Mouse (Mus musculus) megakaryocyte, embryonic 14.5 days (primary cell): ENCODE measurements at regions not wholly inside any gene's neighbourhood (a gene's known extent, or its start where the extent isn't known, plus 50 kb on each side); places are given as distances from the start of the nearest gene placed in this dataset.

Source experiments
- FLI1 ChIP-seq: IDR thresholded peaks from 2 replicates; pipeline ENCODE4 v1.6.1; 2012; ENCODE audit warnings: low read length, inconsistent platforms, mixed read lengths
- GATA1 ChIP-seq: IDR thresholded peaks from 3 replicates; pipeline ENCODE4 v1.6.1; 2012; ENCODE audit warnings: mixed read lengths, low read length, inconsistent platforms, borderline replicate concordance

GRCm38 (mm10) chr14:120847006-120847405, 64.0 kb upstream of the Ipo5 start:
- TF ChIP-seq GATA1: no peak
- no peak for TF ChIP-seq FLI1
